Mouse (Mus musculus) heart, postnatal 25 days (tissue): ENCODE measurements around the gene Fzd7. TPM values are rescaled to one million over a fixed set of nuclear protein-coding genes. Genes with fewer than 3 reads are reported as not detected.

Source experiments
- DNase-seq: peaks from one replicate; pipeline ENCODE4 v3.0.0; 2022; ENCODE audit warnings: low spot score
- intact Hi-C: fragments of 180-260 bp; cut with DNase I; formaldehyde crosslinking; loops from one replicate; pipeline ENCODE4 v1.15.1; 2025
- total RNA-seq, 2 experiments: library from RNA; stranded (reverse); gene quantifications; 2 replicates each; pipeline ENCODE4 v1.2.3; 2021

Fzd7 gene
- total RNA-seq, 2 experiments from 2014 or later: 5.6 to 6.9 TPM

- no peak for DNase-seq
- intact Hi-C loops: no loop called here
These were observed 10.2 kb downstream of the Fzd7 start for GRCm38 (mm10) chr1:59492432-59492831.

GRCm38 (mm10) chr1:59495970-59496369, 13.7 kb downstream of the Fzd7 start:
- intact Hi-C loops: no loop called here
- no peak for DNase-seq

- intact Hi-C loops: no loop called here
These were observed 15.8 kb downstream of the Fzd7 start for GRCm38 (mm10) chr1:59497741-59498613.

GRCm38 (mm10) chr1:59499327-59499726, 17.1 kb downstream of the Fzd7 start:
- intact Hi-C loops: no loop called here
- no peak for DNase-seq

More at GRCm38 (mm10) chr1:59497741-59498613, 15.8 kb downstream of the Fzd7 start:
- DNase-seq: no peak

GRCm38 (mm10) chr1:59502355-59502754, 20.1 kb downstream of the Fzd7 start:
- DNase-seq: no peak
- intact Hi-C loops: no loop called here

- no peak for DNase-seq
- intact Hi-C loops: no loop called here
These were observed 21.6 kb downstream of the Fzd7 start for GRCm38 (mm10) chr1:59503659-59504301.

- intact Hi-C loops: no loop called here
These were observed 22.1 kb downstream of the Fzd7 start for GRCm38 (mm10) chr1:59504302-59504700.

GRCm38 (mm10) chr1:59508463-59509139, 26.4 kb downstream of the Fzd7 start:
- intact Hi-C loops: no loop called here
- DNase-seq: peak; percentile 16

More at GRCm38 (mm10) chr1:59504302-59504700, 22.1 kb downstream of the Fzd7 start:
- no peak for DNase-seq

GRCm38 (mm10) chr1:59511566-59512270, 29.5 kb downstream of the Fzd7 start:
- DNase-seq: no peak
- intact Hi-C loops: no loop called here

- intact Hi-C loops: no loop called here
- DNase-seq: peak; percentile 54
These were observed 34.0 kb downstream of the Fzd7 start, which contains the start of gene Gm973 for GRCm38 (mm10) chr1:59516026-59516917. Gene Gm973 (plus strand): TSS chr1:59516264.

- no peak for DNase-seq
- intact Hi-C loops: no loop called here
These were observed 38.1 kb downstream of the Fzd7 start for GRCm38 (mm10) chr1:59520226-59520837.

GRCm38 (mm10) chr1:59522456-59522855, 40.2 kb downstream of the Fzd7 start:
- intact Hi-C loops: no loop called here

GRCm38 (mm10) chr1:59523378-59523958, 41.2 kb downstream of the Fzd7 start:
- intact Hi-C loops: no loop called here
- DNase-seq: no peak

More at GRCm38 (mm10) chr1:59522456-59522855, 40.2 kb downstream of the Fzd7 start:
- DNase-seq: no peak

- intact Hi-C loops: no loop called here
- no peak for DNase-seq
These were observed 41.8 kb downstream of the Fzd7 start for GRCm38 (mm10) chr1:59524071-59524470.

GRCm38 (mm10) chr1:59524759-59525158, 42.5 kb downstream of the Fzd7 start:
- no peak for DNase-seq
- intact Hi-C loops: no loop called here

- no peak for DNase-seq
- intact Hi-C loops: no loop called here
These were observed 45.0 kb downstream of the Fzd7 start for GRCm38 (mm10) chr1:59527219-59527618.

- intact Hi-C loops: no loop called here
- DNase-seq: no peak
These were observed 53.0 kb downstream of the Fzd7 start for GRCm38 (mm10) chr1:59534976-59535810.
